Comparison of ENCODE assay signal across 8 mouse cellular contexts in the genomic region with DNA sequence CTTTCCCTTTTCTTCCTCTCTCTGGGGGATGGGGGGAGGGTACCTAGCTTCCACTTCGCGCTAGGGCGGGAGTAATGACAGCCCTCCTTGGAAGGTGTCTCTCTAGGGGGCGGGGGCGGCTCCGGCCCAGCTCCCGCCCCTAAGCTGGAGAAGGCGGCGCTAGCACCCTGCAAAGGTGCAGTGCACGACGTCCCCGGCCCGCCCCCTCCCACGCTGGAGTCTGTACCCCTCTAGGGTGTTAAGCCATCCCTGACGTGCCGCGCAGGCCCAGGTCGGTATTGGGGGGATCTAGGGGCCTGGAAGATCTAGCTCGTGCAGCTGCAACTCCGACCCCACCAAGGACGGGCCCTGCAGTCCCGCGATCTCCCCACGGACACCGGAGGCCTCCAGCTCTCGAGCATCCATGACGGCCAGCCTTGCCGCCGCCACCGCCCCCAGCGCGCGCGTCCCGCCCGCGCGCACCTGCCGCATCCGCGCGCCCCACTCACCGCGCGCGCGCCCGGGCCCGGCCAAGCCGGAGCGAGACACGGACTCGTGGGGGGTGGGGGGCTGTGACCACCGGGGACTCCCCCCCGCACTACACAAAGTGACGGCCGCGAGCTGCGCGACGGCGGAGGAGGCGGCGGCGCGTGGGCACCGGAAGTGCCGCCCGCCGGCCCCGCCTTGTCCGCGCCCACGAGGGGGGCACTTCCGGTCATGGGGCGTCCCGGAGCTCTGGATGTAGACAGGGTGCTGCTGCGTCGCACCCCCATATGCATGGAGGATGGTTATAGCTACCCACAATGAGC. TPM values are rescaled to one million over a fixed set of nuclear protein-coding genes. Genes with fewer than 3 reads are reported as not detected.
DNase-seq lines count a peak whose midpoint lies in the region; ATAC-seq lines count a peak whose summit lies in the region.

Gene Zfp316 (minus strand): TSS at position 660 of the 788 bp plus-strand sequence.

- ATAC-seq in hindbrain, embryonic 11.5 days (ENCODE audit: low FRiP score) = peak; percentile 84

- peak within 1 kb of the TSS; percentile 78 for H3K27ac ChIP-seq in hindbrain, embryonic 11.5 days (ENCODE audit: low read depth, low read length)

- peak; percentile 88 for DNase-seq in MN1 (ENCODE audit: low spot score)
- DNase-seq in cerebellum, adult 9-10 months = peak; percentile 78
- peak; percentile 45 to 53 for DNase-seq in frontal cortex, postnatal 14 days (ENCODE audit: low spot score in 2 of 2)
- DNase-seq in hindbrain, embryonic 11.5 days (ENCODE audit: low spot score) = peak; percentile 85
- DNase-seq in layer of hippocampus, postnatal 14 days (ENCODE audit: low spot score in 2 of 2) = peak; percentile 65 to 71
- DNase-seq in lung, postnatal 10 days = peak; percentile 75
- DNase-seq in ovary, postnatal 36 days (ENCODE audit: low spot score) = peak; percentile 74
- peak; percentile 43 for DNase-seq in thymus, postnatal 25 days

- no peaks in the 10 kb centered on the region for H3K36me3 ChIP-seq in hindbrain, embryonic 11.5 days (ENCODE audit: control insufficient read depth, insufficient read depth, low read length)

- peak within 1 kb of the TSS; percentile 98 for H3K9ac ChIP-seq in hindbrain, embryonic 11.5 days (ENCODE audit: low read depth, low read length)

- H3K4me2 ChIP-seq in hindbrain, embryonic 11.5 days (replicated peaks; ENCODE audit: low read depth, low read length) = peak within 1 kb of the TSS; percentile 95

- peak within 1 kb of the TSS; percentile 83 for H3K4me3 ChIP-seq in hindbrain, embryonic 11.5 days (ENCODE audit: low read depth, low read length)

- no peaks in the 10 kb centered on the region for H3K27me3 ChIP-seq in hindbrain, embryonic 11.5 days (ENCODE audit: control insufficient read depth, insufficient read depth, low read length)

- WGBS in hindbrain, embryonic 11.5 days = under 1% methylated on average over 77 of the region's 79 CpGs

- H3K9me3 ChIP-seq in hindbrain, embryonic 11.5 days (ENCODE audit: control insufficient read depth, low read length) = no peaks in the 10 kb centered on the region

- peaks cover 8% of the 10 kb centered on the region; the same call in 1 of the 2 replicates for H3K4me1 ChIP-seq in hindbrain, embryonic 11.5 days (replicated peaks; ENCODE audit: control insufficient read depth, insufficient read depth, low read length)

RNA-seq across cellular contexts. Expression of gene Zfp316, which starts in this region (rescaled TPM):
- polyA plus RNA-seq in hindbrain, embryonic 11.5 days (2014; fragmentation: Nextera tagmentation; extraction: Ambion mirVana) = 3.4 and 3.6 TPM in 2 replicates
- 10 to 100 TPM; 20.1 to 20.6 TPM for total RNA-seq in layer of hippocampus, postnatal 14 days (2021)

Comparison
In these comparisons a context has a peak if more than half of its experiments do, and no peak if none do; other contexts are left out.
1. Peak in every context shown above with its lines: DNase-seq, ATAC-seq, H3K4me3 ChIP-seq and H3K27ac ChIP-seq.